Mouse (Mus musculus): ENCODE data around the gene B4galt2. TPM values are rescaled to one million over a fixed set of nuclear protein-coding genes. Genes with fewer than 3 reads are reported as not detected.

The B4galt2 gene
- polyA plus RNA-seq (2014; fragmentation: Nextera tagmentation; extraction: Ambion mirVana), result 9.3 and 10.5 TPM in 2 replicates

GRCm38 (mm10) chr4:117882701-117883691 is at the start of gene B4galt2:
Gene B4galt2 (minus strand): TSS chr4:117883487.
- ATAC-seq (replicated peaks; ENCODE audit: low FRiP score), result peak; percentile 22
- Histone ChIP-seq H3K4me1 (replicated peaks; ENCODE audit: control insufficient read depth, insufficient read depth, low read length) (peaks cover 20% of the 10 kb centered on the region), H3K36me3 (ENCODE audit: control insufficient read depth, insufficient read depth, low read length) (peaks cover 18% of the 10 kb centered on the region; the same call in 1 of the 2 replicates), H3K27me3 (replicated peaks; ENCODE audit: control insufficient read depth, insufficient read depth, low read length) (no peaks in the 10 kb centered on the region; the same call in 1 of the 2 replicates), H3K4me3 (ENCODE audit: low read depth, low read length) (peak within 1 kb of the TSS; percentile 77), H3K9ac (ENCODE audit: low read depth, low read length) (peak within 1 kb of the TSS; percentile 81), H3K4me2 (peak within 1 kb of the TSS; percentile 98), H3K27ac (ENCODE audit: low read depth, low read length) (peak within 1 kb of the TSS; percentile 55; the same call in 1 of the 2 replicates), H3K9me3 (ENCODE audit: control insufficient read depth, low read length) (no peaks in the 10 kb centered on the region)
- peak; percentile 73 for DNase-seq (ENCODE audit: low spot score)
- whole genome bisulfite sequencing, result 2% methylated on average over 91 of the region's 103 CpGs

GRCm38 (mm10) chr4:117929391-117929881 is 46.1 kb upstream of the B4galt2 start, which contains the start of gene Artn:
Gene Artn (minus strand): TSS chr4:117929763.
- WGBS, result 3% methylated on average over 33 of the region's 33 CpGs
- peak; percentile 65 for DNase-seq (ENCODE audit: low spot score)
- peaks cover 56% of the 10 kb centered on the region for H3K27me3 ChIP-seq (replicated peaks; ENCODE audit: control insufficient read depth, insufficient read depth, low read length)
- peak within 1 kb of the TSS; percentile 95 for H3K4me2 ChIP-seq
- H3K4me3 ChIP-seq (ENCODE audit: low read depth, low read length), result peak within 1 kb of the TSS; percentile 40
- peak within 1 kb of the TSS; percentile 57 for H3K27ac ChIP-seq (ENCODE audit: low read depth, low read length)
- H3K36me3 ChIP-seq (ENCODE audit: control insufficient read depth, insufficient read depth, low read length), result no peaks in the 10 kb centered on the region
- peaks cover 30% of the 10 kb centered on the region for H3K4me1 ChIP-seq (replicated peaks; ENCODE audit: control insufficient read depth, insufficient read depth, low read length)
- peaks cover 3% of the 10 kb centered on the region; the same call in 1 of the 2 replicates for H3K9me3 ChIP-seq (ENCODE audit: control insufficient read depth, low read length)
- peak; percentile 8; the same call in 1 of the 2 replicates for ATAC-seq (replicated peaks; ENCODE audit: low FRiP score)
- H3K9ac ChIP-seq (ENCODE audit: low read depth, low read length), result peak within 1 kb of the TSS; percentile 35

- peaks cover 3% of the 10 kb centered on the region; the same call in 1 of the 2 replicates for H3K9me3 ChIP-seq (ENCODE audit: control insufficient read depth, low read length)
- WGBS, result 1% methylated on average over 13 of the region's 13 CpGs
- peak overlapping the region; percentile 95 for H3K4me2 ChIP-seq
- peak overlapping the region; percentile 35 for H3K9ac ChIP-seq (ENCODE audit: low read depth, low read length)
- H3K36me3 ChIP-seq (ENCODE audit: control insufficient read depth, insufficient read depth, low read length), result no peaks in the 10 kb centered on the region
- peaks cover 30% of the 10 kb centered on the region for H3K4me1 ChIP-seq (replicated peaks; ENCODE audit: control insufficient read depth, insufficient read depth, low read length)
- H3K4me3 ChIP-seq (ENCODE audit: low read depth, low read length), result peak overlapping the region; percentile 40
- H3K27me3 ChIP-seq (replicated peaks; ENCODE audit: control insufficient read depth, insufficient read depth, low read length), result peaks cover 56% of the 10 kb centered on the region
- DNase-seq (ENCODE audit: low spot score), result peak; percentile 66
- H3K27ac ChIP-seq (ENCODE audit: low read depth, low read length), result peak overlapping the region; percentile 57
- peak; percentile 88 for ATAC-seq (replicated peaks; ENCODE audit: low FRiP score)
Measured at GRCm38 (mm10) chr4:117928699-117929241, 45.5 kb upstream of the B4galt2 start.

- Histone ChIP-seq H3K27me3 (replicated peaks; ENCODE audit: control insufficient read depth, insufficient read depth, low read length) (peaks cover 56% of the 10 kb centered on the region), H3K9ac (ENCODE audit: low read depth, low read length) (no peak overlapping the region), H3K9me3 (ENCODE audit: control insufficient read depth, low read length) (peaks cover 3% of the 10 kb centered on the region; the same call in 1 of the 2 replicates), H3K36me3 (ENCODE audit: control insufficient read depth, insufficient read depth, low read length) (no peaks in the 10 kb centered on the region), H3K4me3 (ENCODE audit: low read depth, low read length) (no peak overlapping the region), H3K4me1 (replicated peaks; ENCODE audit: control insufficient read depth, insufficient read depth, low read length) (peaks cover 30% of the 10 kb centered on the region), H3K4me2 (peak overlapping the region; percentile 95), H3K27ac (ENCODE audit: low read depth, low read length) (peak overlapping the region; percentile 57; the same call in 1 of the 2 replicates)
- DNase-seq (ENCODE audit: low spot score), result peak; percentile 53
- ATAC-seq (replicated peaks; ENCODE audit: low FRiP score), result peak; percentile 61
- 11% methylated on average over 6 of the region's 6 CpGs for WGBS
Measured at GRCm38 (mm10) chr4:117928234-117928633, 44.9 kb upstream of the B4galt2 start.

- ATAC-seq (replicated peaks; ENCODE audit: low FRiP score), result 0 out of 2 replicates have a peak, but pooled peaks have one; percentile 13
- no peaks in the 10 kb centered on the region for H3K36me3 ChIP-seq (ENCODE audit: control insufficient read depth, insufficient read depth, low read length)
- peaks cover 30% of the 10 kb centered on the region for H3K4me1 ChIP-seq (replicated peaks; ENCODE audit: control insufficient read depth, insufficient read depth, low read length)
- DNase-seq (ENCODE audit: low spot score), result peak; percentile 59
- peaks cover 3% of the 10 kb centered on the region; the same call in 1 of the 2 replicates for H3K9me3 ChIP-seq (ENCODE audit: control insufficient read depth, low read length)
- peaks cover 56% of the 10 kb centered on the region for H3K27me3 ChIP-seq (replicated peaks; ENCODE audit: control insufficient read depth, insufficient read depth, low read length)
- no peak overlapping the region for H3K27ac ChIP-seq (ENCODE audit: low read depth, low read length)
- peak overlapping the region; percentile 58 for H3K4me3 ChIP-seq (ENCODE audit: low read depth, low read length)
- WGBS, result 3% methylated on average over 71 of the region's 71 CpGs
- H3K4me2 ChIP-seq, result peak overlapping the region; percentile 95
- peak overlapping the region; percentile 59 for H3K9ac ChIP-seq (ENCODE audit: low read depth, low read length)
Measured at GRCm38 (mm10) chr4:117926545-117927482, 43.5 kb upstream of the B4galt2 start.

- H3K4me3 ChIP-seq (ENCODE audit: low read depth, low read length), result no peak overlapping the region
- H3K9me3 ChIP-seq (ENCODE audit: control insufficient read depth, low read length), result no peaks in the 10 kb centered on the region
- DNase-seq (ENCODE audit: low spot score) (no peak), ATAC-seq (replicated peaks; ENCODE audit: low FRiP score) (no peak)
- peaks cover 30% of the 10 kb centered on the region for H3K4me1 ChIP-seq (replicated peaks; ENCODE audit: control insufficient read depth, insufficient read depth, low read length)
- H3K9ac ChIP-seq (ENCODE audit: low read depth, low read length), result no peak overlapping the region
- 49% methylated on average over 5 of the region's 6 CpGs for WGBS
- peaks cover 51% of the 10 kb centered on the region for H3K27me3 ChIP-seq (replicated peaks; ENCODE audit: control insufficient read depth, insufficient read depth, low read length)
- H3K27ac ChIP-seq (ENCODE audit: low read depth, low read length), result no peak overlapping the region
- no peak overlapping the region for H3K4me2 ChIP-seq
- H3K36me3 ChIP-seq (ENCODE audit: control insufficient read depth, insufficient read depth, low read length), result no peaks in the 10 kb centered on the region
Measured at GRCm38 (mm10) chr4:117924916-117925315, 41.6 kb upstream of the B4galt2 start.

GRCm38 (mm10) chr4:117923450-117923849 is 40.2 kb upstream of the B4galt2 start:
- WGBS, result 78% methylated on average over 2 of the region's 2 CpGs
- H3K36me3 ChIP-seq (ENCODE audit: control insufficient read depth, insufficient read depth, low read length), result no peaks in the 10 kb centered on the region
- no peak for ATAC-seq (replicated peaks; ENCODE audit: low FRiP score)
- H3K27me3 ChIP-seq (replicated peaks; ENCODE audit: control insufficient read depth, insufficient read depth, low read length), result peaks cover 39% of the 10 kb centered on the region
- no peak overlapping the region for H3K9ac ChIP-seq (ENCODE audit: low read depth, low read length)
- DNase-seq (ENCODE audit: low spot score), result no peak
- peaks cover 16% of the 10 kb centered on the region for H3K4me1 ChIP-seq (replicated peaks; ENCODE audit: control insufficient read depth, insufficient read depth, low read length)
- no peak overlapping the region for H3K4me2 ChIP-seq
- H3K9me3 ChIP-seq (ENCODE audit: control insufficient read depth, low read length), result no peaks in the 10 kb centered on the region
- H3K27ac ChIP-seq (ENCODE audit: low read depth, low read length), result no peak overlapping the region
- H3K4me3 ChIP-seq (ENCODE audit: low read depth, low read length), result no peak overlapping the region
